33 mouse cellular contexts compared by ENCODE assay signal in the genomic region with DNA sequence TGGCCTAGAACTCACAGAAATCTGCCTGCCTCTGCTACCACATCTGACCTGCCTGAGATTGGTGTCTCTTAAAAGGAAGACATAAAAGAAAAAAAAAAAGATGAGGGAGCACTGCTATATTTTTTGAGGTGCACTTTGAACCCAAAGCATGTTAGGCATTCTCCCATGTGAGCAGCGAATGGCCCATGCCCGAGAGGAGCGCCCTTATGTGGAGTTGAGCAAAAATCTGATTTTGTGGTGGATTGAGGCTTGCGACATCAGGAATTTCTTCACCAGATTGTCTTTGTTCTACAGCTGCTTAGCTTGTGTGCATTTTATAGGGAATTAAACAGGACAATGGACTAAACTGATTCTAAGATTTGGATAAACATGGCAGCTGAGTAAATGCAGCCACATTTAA. TPM values are rescaled to one million over a fixed set of nuclear protein-coding genes. Genes with fewer than 3 reads are reported as not detected.
A peak's percentile ranks its signal among the peaks of the same experiment; 100 is the strongest.
DNase-seq lines count a peak whose midpoint lies in the region; ATAC-seq and TF ChIP-seq lines count a peak whose summit lies in the region.
"Had no signal": no experiment of that assay in that cellular context is flagged by ENCODE, and none has a peak within 500 bp of the region (broad histone marks: within the 10 kb centered on the region; RNA-seq: fewer than 3 reads in every experiment).

No protein-coding gene starts in this region.

- no peaks in the 10 kb centered on the region for H3K79me2 ChIP-seq in liver, adult 2 months (ENCODE audit: control insufficient read depth, insufficient read depth, low read length)

- H3K4me2 ChIP-seq in midbrain, embryonic 11.5 days, result no peak overlapping the region
- H3K4me2 ChIP-seq in midbrain, embryonic 15.5 days, result no peak overlapping the region
- H3K4me2 ChIP-seq: embryonic facial prominence, embryonic 13.5 days; embryonic facial prominence, embryonic 15.5 days; forebrain, embryonic 12.5 days; forebrain, embryonic 15.5 days had no signal

- DNase-seq in liver, adult 2 months (ENCODE audit: extremely low read depth, low read depth, low spot score), result peak; percentile 69
- DNase-seq in liver (no peak), NIH3T3 (ENCODE audit: low read depth) (peak; percentile 10), adipocyte (ENCODE audit: low spot score) (peak; percentile 5)
- DNase-seq in midbrain, embryonic 11.5 days (ENCODE audit: low spot score, missing footprints), result peak; percentile 79
- no peak for DNase-seq in thymus, postnatal 0 days (ENCODE audit: low spot score)
- no peak for DNase-seq in embryo, embryonic 10 days (ENCODE audit: low spot score)
- DNase-seq: adrenal gland, adult 2 months; adrenal gland, postnatal 10 days; adrenal gland, postnatal 25 days; B cell, adult 2 months; cerebellum, adult 11-12 months; cerebellum, adult 2 months; cerebellum, adult 9-10 months; cerebellum, postnatal 10 days; cerebellum, postnatal 25 days; embryo, embryonic 11 days; forebrain, postnatal 0 days had no signal

- no peaks in the 10 kb centered on the region for H3K9me3 ChIP-seq in midbrain, embryonic 11.5 days (ENCODE audit: control insufficient read depth, low read length)
- no peaks in the 10 kb centered on the region for H3K9me3 ChIP-seq in midbrain, embryonic 15.5 days
- H3K9me3 ChIP-seq: embryonic facial prominence, embryonic 13.5 days; embryonic facial prominence, embryonic 15.5 days; forebrain, embryonic 10.5 days; forebrain, embryonic 12.5 days; forebrain, embryonic 15.5 days; G1E had no signal

- 44% methylated on average over 4 of the region's 4 CpGs for WGBS in liver, adult 2 months
- WGBS in midbrain, embryonic 11.5 days, result 81% methylated on average over 4 of the region's 4 CpGs
- WGBS in midbrain, embryonic 15.5 days, result 92% methylated on average over 4 of the region's 4 CpGs

- no peak for ATAC-seq in midbrain, embryonic 11.5 days (ENCODE audit: low FRiP score)
- ATAC-seq in midbrain, embryonic 15.5 days (replicated peaks), result no peak
- ATAC-seq: activated CD4-positive, CD25-positive, alpha-beta regulatory T cell, adult 4 months; CD4-positive, CD25-positive, alpha-beta regulatory T cell, adult 4 months; forebrain, embryonic 15.5 days; forebrain, postnatal 0 days had no signal

- H3K9ac ChIP-seq in liver, adult 2 months (ENCODE audit: low read depth, low read length), result no peak overlapping the region
- no peak overlapping the region for H3K9ac ChIP-seq in midbrain, embryonic 11.5 days (ENCODE audit: low read length)
- no peak overlapping the region for H3K9ac ChIP-seq in midbrain, embryonic 15.5 days
- H3K9ac ChIP-seq: embryonic facial prominence, embryonic 13.5 days; embryonic facial prominence, embryonic 15.5 days; forebrain, embryonic 12.5 days; forebrain, embryonic 15.5 days; forebrain, postnatal 0 days had no signal

- TF ChIP-seq POLR2A in liver, adult 2 months (IDR thresholded peaks at IDR 0.05; ENCODE audit: extremely low read depth, insufficient read depth, low read length), result no peak

- TF ChIP-seq CTCF in liver, adult 2 months (IDR thresholded peaks at IDR 0.05; ENCODE audit: low read depth, low read length), result no peak

- H3K4me1 ChIP-seq in liver, adult 2 months (ENCODE audit: control insufficient read depth, insufficient read depth, low read length), result peaks cover 4% of the 10 kb centered on the region; the same call in 1 of the 2 replicates
- no peaks in the 10 kb centered on the region for H3K4me1 ChIP-seq in midbrain, embryonic 11.5 days (ENCODE audit: control insufficient read depth, insufficient read depth, low read length)
- no peaks in the 10 kb centered on the region for H3K4me1 ChIP-seq in midbrain, embryonic 15.5 days
- H3K4me1 ChIP-seq: embryonic facial prominence, embryonic 15.5 days; forebrain, embryonic 15.5 days had no signal

- no peaks in the 10 kb centered on the region for H3K27me3 ChIP-seq in liver, adult 2 months (ENCODE audit: control insufficient read depth, insufficient read depth, low read length)
- no peaks in the 10 kb centered on the region for H3K27me3 ChIP-seq in midbrain, embryonic 11.5 days (ENCODE audit: control insufficient read depth, insufficient read depth, low read length)
- H3K27me3 ChIP-seq in midbrain, embryonic 15.5 days (replicated peaks), result no peaks in the 10 kb centered on the region
- H3K27me3 ChIP-seq: CH12.LX; embryonic facial prominence, embryonic 13.5 days; embryonic facial prominence, embryonic 15.5 days; forebrain, embryonic 12.5 days; forebrain, embryonic 15.5 days had no signal

- no peak overlapping the region for H3K4me3 ChIP-seq in liver, adult 2 months (ENCODE audit: insufficient read depth, low read depth, low read length)
- no peak overlapping the region for H3K4me3 ChIP-seq in midbrain, embryonic 11.5 days (ENCODE audit: low read depth, low read length)
- H3K4me3 ChIP-seq in midbrain, embryonic 15.5 days, result no peak overlapping the region
- H3K4me3 ChIP-seq: embryonic facial prominence, embryonic 13.5 days; embryonic facial prominence, embryonic 15.5 days; erythroblast, embryonic 14.5 days; forebrain, embryonic 10.5 days; forebrain, embryonic 12.5 days; forebrain, embryonic 15.5 days had no signal

- no peaks in the 10 kb centered on the region for H3K36me3 ChIP-seq in liver, adult 2 months (ENCODE audit: control insufficient read depth, insufficient read depth, low read length)
- H3K36me3 ChIP-seq in midbrain, embryonic 11.5 days (ENCODE audit: control insufficient read depth, insufficient read depth, low read length), result no peaks in the 10 kb centered on the region
- H3K36me3 ChIP-seq in midbrain, embryonic 15.5 days (replicated peaks), result no peaks in the 10 kb centered on the region
- H3K36me3 ChIP-seq: embryonic facial prominence, embryonic 13.5 days; embryonic facial prominence, embryonic 15.5 days; forebrain, embryonic 10.5 days; forebrain, embryonic 12.5 days; forebrain, embryonic 15.5 days; G1E had no signal

- no peak overlapping the region for H3K27ac ChIP-seq in liver, adult 2 months (replicated peaks; ENCODE audit: insufficient read depth, low read depth, low read length)
- no peak overlapping the region for H3K27ac ChIP-seq in midbrain, embryonic 11.5 days (ENCODE audit: low read depth, low read length)
- no peak overlapping the region for H3K27ac ChIP-seq in midbrain, embryonic 15.5 days
- H3K27ac ChIP-seq: embryonic facial prominence, embryonic 13.5 days; embryonic facial prominence, embryonic 15.5 days; forebrain, embryonic 10.5 days; forebrain, embryonic 12.5 days; forebrain, embryonic 15.5 days had no signal

RNA-seq across cellular contexts. Expression of a gene that starts 10.1 kb away (rescaled TPM):
- total RNA-seq in liver, adult 2 months (2014; rRNA removed), result not detected in 2 replicates
- polyA plus RNA-seq in liver, adult 2 months (2012; rRNA removed), result not detected in 2 replicates
- polyA plus RNA-seq in midbrain, embryonic 11.5 days (2014; fragmentation: Nextera tagmentation; extraction: Ambion mirVana), result 1.3 and 2.3 TPM in 2 replicates
- 0.84 and 1.0 TPM in 2 replicates for polyA plus RNA-seq in midbrain, embryonic 15.5 days (2015; fragmentation: Nextera tagmentation; extraction: Ambion mirVana)
- 0.13 TPM in 1 of 2 replicates, not detected in the other for polyA plus RNA-seq in thymus, postnatal 0 days (2015; fragmentation: Nextera tagmentation; extraction: Ambion mirVana)
- total RNA-seq: adrenal gland, adult 2 months; adrenal gland, postnatal 10 days; adrenal gland, postnatal 25 days; CH12.LX; G1E had no signal
- polyA plus RNA-seq: activated CD4-positive, CD25-positive, alpha-beta regulatory T cell, adult 4 months; adrenal gland, adult 2 months; CD4-positive, CD25-positive, alpha-beta regulatory T cell, adult 4 months; cerebellum, adult 2 months; cortical plate, adult 2 months; erythroblast, embryonic 14.5 days; G1E had no signal

RNA-seq across cellular contexts. Expression of a gene that starts 27.6 kb away (rescaled TPM):
- not detected in 2 replicates for total RNA-seq in liver, adult 2 months (2014; rRNA removed)
- polyA plus RNA-seq in liver, adult 2 months (2012; rRNA removed), result not detected in 2 replicates
- polyA plus RNA-seq in midbrain, embryonic 11.5 days (2014; fragmentation: Nextera tagmentation; extraction: Ambion mirVana), result not detected in 2 replicates
- not detected in 2 replicates for polyA plus RNA-seq in midbrain, embryonic 15.5 days (2015; fragmentation: Nextera tagmentation; extraction: Ambion mirVana)
- polyA plus RNA-seq in thymus, postnatal 0 days (2015; fragmentation: Nextera tagmentation; extraction: Ambion mirVana), result not detected in 2 replicates
- total RNA-seq: adrenal gland, adult 2 months; adrenal gland, postnatal 10 days; adrenal gland, postnatal 25 days; adrenal gland, postnatal 4 days; CH12.LX; forebrain, postnatal 0 days; G1E had no signal
- polyA plus RNA-seq: activated CD4-positive, CD25-positive, alpha-beta regulatory T cell, adult 4 months; adrenal gland, adult 2 months; brain, embryonic 14.5 days; CD4-positive, CD25-positive, alpha-beta regulatory T cell, adult 4 months; cerebellum, adult 2 months; cortical plate, adult 2 months; embryonic facial prominence, embryonic 11.5 days; embryonic facial prominence, embryonic 13.5 days; embryonic facial prominence, embryonic 15.5 days; erythroblast, embryonic 14.5 days; forebrain, embryonic 10.5 days; forebrain, embryonic 12.5 days; forebrain, embryonic 15.5 days; forebrain, postnatal 0 days; G1E had no signal

RNA-seq across cellular contexts. Expression of a gene that starts 28.8 kb away (rescaled TPM):
- total RNA-seq in liver, adult 2 months (2014; rRNA removed), result not detected in 2 replicates
- polyA plus RNA-seq in liver, adult 2 months (2012; rRNA removed), result not detected in 2 replicates
- polyA plus RNA-seq in midbrain, embryonic 11.5 days (2014; fragmentation: Nextera tagmentation; extraction: Ambion mirVana), result not detected in 2 replicates
- not detected in 2 replicates for polyA plus RNA-seq in midbrain, embryonic 15.5 days (2015; fragmentation: Nextera tagmentation; extraction: Ambion mirVana)
- polyA plus RNA-seq in thymus, postnatal 0 days (2015; fragmentation: Nextera tagmentation; extraction: Ambion mirVana), result not detected in 2 replicates
- total RNA-seq: adrenal gland, adult 2 months; adrenal gland, postnatal 10 days; adrenal gland, postnatal 25 days; adrenal gland, postnatal 4 days; CH12.LX; forebrain, postnatal 0 days had no signal
- polyA plus RNA-seq: activated CD4-positive, CD25-positive, alpha-beta regulatory T cell, adult 4 months; adrenal gland, adult 2 months; brain, embryonic 14.5 days; CD4-positive, CD25-positive, alpha-beta regulatory T cell, adult 4 months; cerebellum, adult 2 months; cortical plate, adult 2 months; embryonic facial prominence, embryonic 11.5 days; embryonic facial prominence, embryonic 13.5 days; embryonic facial prominence, embryonic 15.5 days; forebrain, embryonic 10.5 days; forebrain, embryonic 12.5 days; forebrain, embryonic 15.5 days; forebrain, postnatal 0 days; G1E had no signal

RNA-seq across cellular contexts. Expression of a gene that starts 28.9 kb away (rescaled TPM):
- not detected in 2 replicates for total RNA-seq in liver, adult 2 months (2014; rRNA removed)
- not detected in 2 replicates for polyA plus RNA-seq in liver, adult 2 months (2012; rRNA removed)
- polyA plus RNA-seq in midbrain, embryonic 11.5 days (2014; fragmentation: Nextera tagmentation; extraction: Ambion mirVana), result not detected in 2 replicates
- not detected in 2 replicates for polyA plus RNA-seq in midbrain, embryonic 15.5 days (2015; fragmentation: Nextera tagmentation; extraction: Ambion mirVana)
- polyA plus RNA-seq in thymus, postnatal 0 days (2015; fragmentation: Nextera tagmentation; extraction: Ambion mirVana), result not detected in 2 replicates
- total RNA-seq: adrenal gland, adult 2 months; adrenal gland, postnatal 10 days; adrenal gland, postnatal 25 days; adrenal gland, postnatal 4 days; CH12.LX; forebrain, postnatal 0 days had no signal
- polyA plus RNA-seq: activated CD4-positive, CD25-positive, alpha-beta regulatory T cell, adult 4 months; adrenal gland, adult 2 months; brain, embryonic 14.5 days; CD4-positive, CD25-positive, alpha-beta regulatory T cell, adult 4 months; cerebellum, adult 2 months; cortical plate, adult 2 months; embryonic facial prominence, embryonic 11.5 days; erythroblast, embryonic 14.5 days; forebrain, embryonic 15.5 days; forebrain, postnatal 0 days; G1E had no signal

RNA-seq across cellular contexts. Expression of a gene that starts 59.6 kb away (rescaled TPM):
- not detected in 2 replicates for total RNA-seq in liver, adult 2 months (2014; rRNA removed)
- not detected in 2 replicates for polyA plus RNA-seq in liver, adult 2 months (2012; rRNA removed)
- polyA plus RNA-seq in midbrain, embryonic 11.5 days (2014; fragmentation: Nextera tagmentation; extraction: Ambion mirVana), result not detected in 2 replicates
- 0.18 and 0.19 TPM in 2 replicates for polyA plus RNA-seq in midbrain, embryonic 15.5 days (2015; fragmentation: Nextera tagmentation; extraction: Ambion mirVana)
- not detected in 2 replicates for polyA plus RNA-seq in thymus, postnatal 0 days (2015; fragmentation: Nextera tagmentation; extraction: Ambion mirVana)
- total RNA-seq: adrenal gland, adult 2 months; adrenal gland, postnatal 10 days; adrenal gland, postnatal 25 days; adrenal gland, postnatal 4 days; CH12.LX; forebrain, postnatal 0 days had no signal
- polyA plus RNA-seq: adrenal gland, adult 2 months; brain, embryonic 14.5 days; CD4-positive, CD25-positive, alpha-beta regulatory T cell, adult 4 months; cerebellum, adult 2 months; cortical plate, adult 2 months; embryonic facial prominence, embryonic 11.5 days; embryonic facial prominence, embryonic 13.5 days; erythroblast, embryonic 14.5 days; forebrain, embryonic 10.5 days; forebrain, embryonic 12.5 days; forebrain, embryonic 15.5 days; G1E had no signal

Comparison
In these comparisons a context has a peak if more than half of its experiments do, and no peak if none do; other contexts are left out.
1. DNase-seq: peak in liver, adult 2 months (single experiment), midbrain, embryonic 11.5 days (single experiment), NIH3T3 (single experiment) and adipocyte (single experiment); none in liver (single experiment), thymus, postnatal 0 days (single experiment) and embryo, embryonic 10 days (single experiment).